Mouse (Mus musculus): Measurements from ENCODE around the gene Nmur1.

The Nmur1 gene

GRCm38 (mm10) chr1:86440887-86441723, 15.1 kb upstream of the Nmur1 start:
- peak; percentile 47 to 51 for DNase-seq (ENCODE audit: low spot score in 2 of 2)

- peak; percentile 86 to 95 for DNase-seq (ENCODE audit: low spot score in 2 of 2)
These were observed 14.3 kb upstream of the Nmur1 start for GRCm38 (mm10) chr1:86440171-86440886.

GRCm38 (mm10) chr1:86439487-86440170, 13.6 kb upstream of the Nmur1 start:
- DNase-seq (ENCODE audit: low spot score in 2 of 2), result no peak

- DNase-seq (ENCODE audit: low spot score in 2 of 2), result no peak
These were observed 12.5 kb upstream of the Nmur1 start for GRCm38 (mm10) chr1:86438501-86438900.

- no peak for DNase-seq (ENCODE audit: low spot score in 2 of 2)
These were observed 11.9 kb upstream of the Nmur1 start for GRCm38 (mm10) chr1:86438014-86438319.

- no peak for DNase-seq (ENCODE audit: low spot score in 2 of 2)
These were observed 11.4 kb upstream of the Nmur1 start for GRCm38 (mm10) chr1:86437219-86438013.

- peak; percentile 73 to 74 for DNase-seq (ENCODE audit: low spot score in 2 of 2)
These were observed 9.3 kb upstream of the Nmur1 start for GRCm38 (mm10) chr1:86435302-86435821.

GRCm38 (mm10) chr1:86434439-86435201, 8.6 kb upstream of the Nmur1 start:
- peak; percentile 99 for DNase-seq (ENCODE audit: low spot score in 2 of 2)

- DNase-seq (ENCODE audit: low spot score in 2 of 2), result peak in 1 of 2 experiments; percentile 85
These were observed 8.0 kb upstream of the Nmur1 start for GRCm38 (mm10) chr1:86434001-86434400.

- DNase-seq (ENCODE audit: low spot score in 2 of 2), result no peak
These were observed 7.3 kb upstream of the Nmur1 start for GRCm38 (mm10) chr1:86433359-86433758.

- no peak for DNase-seq (ENCODE audit: low spot score in 2 of 2)
These were observed 6.8 kb upstream of the Nmur1 start for GRCm38 (mm10) chr1:86432778-86433177.

GRCm38 (mm10) chr1:86430056-86430455, 4.0 kb upstream of the Nmur1 start:
- DNase-seq (ENCODE audit: low spot score in 2 of 2), result peak in 1 of 2 experiments; percentile 75

GRCm38 (mm10) chr1:86424835-86425547, 1.0 kb downstream of the Nmur1 start:
- no peak for DNase-seq (ENCODE audit: low spot score in 2 of 2)

- DNase-seq (ENCODE audit: low spot score in 2 of 2), result no peak
These were observed 1.7 kb downstream of the Nmur1 start for GRCm38 (mm10) chr1:86424336-86424735.

- no peak for DNase-seq (ENCODE audit: low spot score in 2 of 2)
These were observed 2.1 kb downstream of the Nmur1 start for GRCm38 (mm10) chr1:86423879-86424278.

- no peak for DNase-seq (ENCODE audit: low spot score in 2 of 2)
These were observed 5.0 kb downstream of the Nmur1 start for GRCm38 (mm10) chr1:86421007-86421406.

- DNase-seq (ENCODE audit: low spot score in 2 of 2), result no peak
These were observed 9.7 kb downstream of the Nmur1 start for GRCm38 (mm10) chr1:86416321-86416720.

- DNase-seq (ENCODE audit: low spot score in 2 of 2), result no peak
These were observed 10.3 kb downstream of the Nmur1 start for GRCm38 (mm10) chr1:86415612-86416184.

- DNase-seq (ENCODE audit: low spot score in 2 of 2), result no peak
These were observed 10.9 kb downstream of the Nmur1 start for GRCm38 (mm10) chr1:86415144-86415543.

- no peak for DNase-seq (ENCODE audit: low spot score in 2 of 2)
These were observed 11.3 kb downstream of the Nmur1 start for GRCm38 (mm10) chr1:86414715-86415114.
